15 mouse cellular contexts compared by ENCODE assay signal in the genomic region with DNA sequence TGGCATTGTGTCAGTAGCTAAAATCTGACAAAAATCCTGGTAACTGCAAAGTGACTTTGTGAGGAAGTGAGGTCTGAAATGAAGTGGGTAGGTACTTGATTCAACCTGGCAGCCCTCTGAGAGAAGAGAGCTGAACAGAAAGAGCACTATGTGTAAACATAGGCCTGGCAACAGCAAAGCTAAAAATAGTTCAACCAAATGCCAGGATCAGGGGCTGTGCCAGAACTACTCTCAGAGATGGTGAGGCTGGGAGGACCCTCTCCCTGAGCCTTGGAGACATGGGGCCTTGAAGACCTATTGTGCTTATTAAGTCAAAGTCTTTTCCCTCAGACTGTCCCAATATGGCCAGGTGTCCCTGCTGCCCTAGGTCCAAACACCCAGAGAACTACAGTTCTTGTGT. TPM values are rescaled to one million over a fixed set of nuclear protein-coding genes. Genes with fewer than 3 reads are reported as not detected.
DNase-seq lines count a peak whose midpoint lies in the region; ATAC-seq lines count a peak whose summit lies in the region.
"Had no signal": no experiment of that assay in that cellular context is flagged by ENCODE, and none has a peak within 500 bp of the region (broad histone marks: within the 10 kb centered on the region; RNA-seq: fewer than 3 reads in every experiment).

No protein-coding gene starts in this region.

- H3K27me3 ChIP-seq in heart, embryonic 16.5 days (ENCODE audit: control insufficient read depth, insufficient read depth, low read length): no peaks in the 10 kb centered on the region
- H3K27me3 ChIP-seq in heart, embryonic 12.5 days (replicated peaks): no peaks in the 10 kb centered on the region
- H3K27me3 ChIP-seq in lung, embryonic 15.5 days: no peaks in the 10 kb centered on the region
- H3K27me3 ChIP-seq: embryonic facial prominence, embryonic 12.5 days; neural tube, embryonic 12.5 days had no signal

- DNase-seq in cerebellum, adult 11-12 months: peak; percentile 29
- no peak for DNase-seq in cerebellum, adult 11 months
- DNase-seq in cerebellum, postnatal 25 days: peak; percentile 55
- no peak for DNase-seq in urinary bladder, postnatal 36 days (ENCODE audit: low spot score in 2 of 2)
- DNase-seq in embryo, embryonic 10 days (ENCODE audit: low spot score): no peak
- DNase-seq: kidney, adult 8-10 months; liver; right cerebral cortex, adult 18-20 months had no signal

- peaks cover 18% of the 10 kb centered on the region for H3K4me1 ChIP-seq in heart, embryonic 16.5 days (ENCODE audit: control insufficient read depth, insufficient read depth, low read length)
- H3K4me1 ChIP-seq in heart, embryonic 12.5 days (replicated peaks): peaks cover 21% of the 10 kb centered on the region
- peaks cover 21% of the 10 kb centered on the region for H3K4me1 ChIP-seq in lung, embryonic 15.5 days
- H3K4me1 ChIP-seq: neural tube, embryonic 12.5 days had no signal

- H3K27ac ChIP-seq in heart, embryonic 16.5 days (ENCODE audit: low read length): peak overlapping the region; percentile 75
- no peak overlapping the region for H3K27ac ChIP-seq in heart, embryonic 12.5 days (ENCODE audit: poor library complexity, severe bottlenecking)
- H3K27ac ChIP-seq in lung, embryonic 15.5 days: peak overlapping the region; percentile 95
- H3K27ac ChIP-seq: embryonic facial prominence, embryonic 12.5 days; hindbrain, embryonic 10.5 days; midbrain, embryonic 10.5 days; neural tube, embryonic 12.5 days had no signal

- H3K9ac ChIP-seq in heart, embryonic 16.5 days (ENCODE audit: low read length): no peak overlapping the region
- H3K9ac ChIP-seq in heart, embryonic 12.5 days: no peak overlapping the region
- H3K9ac ChIP-seq in lung, embryonic 15.5 days: no peak overlapping the region
- H3K9ac ChIP-seq: embryonic facial prominence, embryonic 12.5 days; neural tube, embryonic 12.5 days had no signal

- 0 out of 2 replicates have a peak, but pooled peaks have one; percentile 50 for ATAC-seq in heart, embryonic 16.5 days (replicated peaks; ENCODE audit: extremely low read depth, insufficient read depth, low FRiP score)
- no peak for ATAC-seq in heart, embryonic 12.5 days (ENCODE audit: insufficient number of reproducible peaks, low FRiP score)
- peak; percentile 70 for ATAC-seq in lung, embryonic 15.5 days (ENCODE audit: borderline replicate concordance, extremely low read depth, low FRiP score, low TSS enrichment)

- no peak overlapping the region for H3K4me3 ChIP-seq in heart, embryonic 16.5 days (ENCODE audit: low read length)
- H3K4me3 ChIP-seq in heart, embryonic 12.5 days: no peak overlapping the region
- no peak overlapping the region for H3K4me3 ChIP-seq in lung, embryonic 15.5 days
- H3K4me3 ChIP-seq: embryonic facial prominence, embryonic 12.5 days; hindbrain, embryonic 10.5 days; midbrain, embryonic 10.5 days; neural tube, embryonic 12.5 days had no signal

- H3K36me3 ChIP-seq in heart, embryonic 16.5 days (ENCODE audit: control insufficient read depth, insufficient read depth): no peaks in the 10 kb centered on the region
- no peaks in the 10 kb centered on the region for H3K36me3 ChIP-seq in heart, embryonic 12.5 days
- no peaks in the 10 kb centered on the region for H3K36me3 ChIP-seq in lung, embryonic 15.5 days
- H3K36me3 ChIP-seq: embryonic facial prominence, embryonic 12.5 days; hindbrain, embryonic 10.5 days; midbrain, embryonic 10.5 days; neural tube, embryonic 12.5 days had no signal

- no peak overlapping the region for H3K4me2 ChIP-seq in heart, embryonic 16.5 days (ENCODE audit: low read depth, low read length)
- H3K4me2 ChIP-seq in heart, embryonic 12.5 days: no peak overlapping the region
- no peak overlapping the region for H3K4me2 ChIP-seq in lung, embryonic 15.5 days
- H3K4me2 ChIP-seq: embryonic facial prominence, embryonic 12.5 days; neural tube, embryonic 12.5 days had no signal

- H3K9me3 ChIP-seq in heart, embryonic 16.5 days (replicated peaks; ENCODE audit: control insufficient read depth, low read length): no peaks in the 10 kb centered on the region
- H3K9me3 ChIP-seq in heart, embryonic 12.5 days (replicated peaks): no peaks in the 10 kb centered on the region
- H3K9me3 ChIP-seq in lung, embryonic 15.5 days: no peaks in the 10 kb centered on the region
- H3K9me3 ChIP-seq: embryonic facial prominence, embryonic 12.5 days; hindbrain, embryonic 10.5 days; midbrain, embryonic 10.5 days; neural tube, embryonic 12.5 days had no signal

RNA-seq across cellular contexts. Expression of gene Insig1, which starts 10.7 kb away (rescaled TPM):
- polyA plus RNA-seq in heart, embryonic 16.5 days (2015; fragmentation: Nextera tagmentation; extraction: Ambion mirVana): 21.8 and 25.7 TPM in 2 replicates
- 34.3 and 37.8 TPM in 2 replicates for polyA plus RNA-seq in heart, embryonic 12.5 days (2016; fragmentation: Nextera tagmentation; extraction: Ambion mirVana)
- 57.6 and 60.4 TPM in 2 replicates for polyA plus RNA-seq in lung, embryonic 15.5 days (2015; fragmentation: Nextera tagmentation; extraction: Ambion mirVana)

Comparison
In these comparisons a context has a peak if more than half of its experiments do, and no peak if none do; other contexts are left out.
1. DNase-seq: peak in cerebellum, adult 11-12 months (single experiment) and cerebellum, postnatal 25 days (2 of 2); none in cerebellum, adult 11 months (single experiment), urinary bladder, postnatal 36 days (0 of 2) and embryo, embryonic 10 days (single experiment).